Mouse (Mus musculus) embryonic fibroblast, embryonic 13.5 days (primary cell): ENCODE measurements around the gene Igsf11.

ENCODE experiments used
- CTCF ChIP-seq: IDR thresholded peaks from 2 replicates; pipeline ENCODE4 v1.5.1; 2011; ENCODE audit warnings: mild to moderate bottlenecking, control low read depth, low read length, moderate library complexity, borderline replicate concordance; ENCODE audit not compliant: insufficient read depth
- POLR2A ChIP-seq: IDR thresholded peaks from 2 replicates; pipeline ENCODE4 v1.6.1; 2011; ENCODE audit warnings: low read depth, mild to moderate bottlenecking, control low read depth, low read length, moderate library complexity

DNA sequence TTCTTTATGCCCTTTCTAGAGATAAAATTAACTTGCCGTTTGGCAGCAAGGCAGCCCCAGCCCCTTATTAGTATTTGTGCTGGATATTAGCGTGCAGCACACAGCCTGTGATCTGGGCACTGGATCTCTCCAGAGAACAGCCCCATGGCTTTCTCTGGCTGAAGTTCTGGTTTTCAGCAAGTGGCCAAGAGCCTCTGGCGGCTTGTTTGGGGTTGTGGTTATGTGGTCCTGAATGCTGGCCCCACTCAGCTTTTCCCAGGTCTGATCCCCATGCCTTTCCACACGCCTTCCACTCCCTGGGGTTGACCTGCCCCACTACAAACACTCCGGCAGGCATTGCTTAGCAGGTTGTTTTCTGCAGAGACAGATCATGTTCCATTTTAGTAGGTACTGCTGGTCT lies 24.4 kb downstream of the Igsf11 start:
- TF ChIP-seq CTCF (no peak), POLR2A (no peak)
